Mouse (Mus musculus) embryonic fibroblast, embryonic 13.5 days (primary cell): ENCODE results near the gene Naxd.

Source experiments
- CTCF ChIP-seq: IDR thresholded peaks from 2 replicates; pipeline ENCODE4 v1.5.1; 2011; ENCODE audit warnings: mild to moderate bottlenecking, control low read depth, low read length, moderate library complexity, borderline replicate concordance; ENCODE audit not compliant: insufficient read depth
- POLR2A ChIP-seq: IDR thresholded peaks from 2 replicates; pipeline ENCODE4 v1.6.1; 2011; ENCODE audit warnings: low read depth, mild to moderate bottlenecking, control low read depth, low read length, moderate library complexity

DNA sequence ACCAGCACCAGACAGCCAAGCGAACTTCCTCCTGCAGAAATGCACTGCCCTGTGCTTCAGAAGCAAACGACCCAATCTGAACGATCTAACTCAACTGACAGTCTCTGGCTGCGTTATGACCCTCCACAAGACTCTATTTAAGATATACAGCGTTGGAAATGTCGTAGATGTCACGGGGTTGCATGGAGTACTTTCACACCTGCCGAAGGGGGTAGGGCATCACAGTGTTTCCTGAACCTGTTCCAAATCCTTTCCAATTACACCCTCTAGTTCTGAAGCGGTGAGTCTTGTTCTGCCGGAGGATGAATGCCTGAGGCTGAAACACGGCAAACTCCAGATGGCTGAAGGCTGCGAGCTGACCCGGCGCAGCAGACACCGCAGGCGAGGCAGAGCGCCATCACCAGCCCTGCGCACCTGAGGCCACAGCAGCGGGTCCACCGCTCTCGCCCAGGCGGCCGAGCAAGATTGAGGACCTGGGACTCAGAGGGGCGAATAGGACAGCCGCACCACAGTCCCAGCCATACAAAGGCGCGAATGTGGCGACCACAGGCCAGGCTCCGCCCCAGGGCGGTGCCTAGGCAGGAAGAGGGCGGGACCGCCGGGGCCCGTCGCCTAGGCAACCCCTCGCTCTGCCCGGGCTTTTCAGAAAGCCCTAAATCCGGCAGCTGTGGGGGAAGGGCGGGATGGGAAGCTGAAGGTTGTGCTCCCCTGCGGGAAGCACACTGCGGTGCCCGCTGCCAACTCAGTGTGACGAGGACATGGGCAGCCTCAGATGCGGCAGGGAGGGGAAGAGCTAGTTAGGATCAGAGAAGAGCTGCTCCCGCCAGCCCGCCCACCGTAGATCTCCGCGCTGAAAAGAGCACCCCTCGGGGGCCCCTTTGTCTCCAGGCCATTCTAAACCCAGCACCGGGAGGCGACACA, 57.8 kb downstream of the Naxd start, which contains the start of gene Ing1:
- TF ChIP-seq CTCF, result no peak
- peak; percentile 92 for TF ChIP-seq POLR2A
